ENCODE assay signal across 9 mouse cellular contexts in the genomic region with DNA sequence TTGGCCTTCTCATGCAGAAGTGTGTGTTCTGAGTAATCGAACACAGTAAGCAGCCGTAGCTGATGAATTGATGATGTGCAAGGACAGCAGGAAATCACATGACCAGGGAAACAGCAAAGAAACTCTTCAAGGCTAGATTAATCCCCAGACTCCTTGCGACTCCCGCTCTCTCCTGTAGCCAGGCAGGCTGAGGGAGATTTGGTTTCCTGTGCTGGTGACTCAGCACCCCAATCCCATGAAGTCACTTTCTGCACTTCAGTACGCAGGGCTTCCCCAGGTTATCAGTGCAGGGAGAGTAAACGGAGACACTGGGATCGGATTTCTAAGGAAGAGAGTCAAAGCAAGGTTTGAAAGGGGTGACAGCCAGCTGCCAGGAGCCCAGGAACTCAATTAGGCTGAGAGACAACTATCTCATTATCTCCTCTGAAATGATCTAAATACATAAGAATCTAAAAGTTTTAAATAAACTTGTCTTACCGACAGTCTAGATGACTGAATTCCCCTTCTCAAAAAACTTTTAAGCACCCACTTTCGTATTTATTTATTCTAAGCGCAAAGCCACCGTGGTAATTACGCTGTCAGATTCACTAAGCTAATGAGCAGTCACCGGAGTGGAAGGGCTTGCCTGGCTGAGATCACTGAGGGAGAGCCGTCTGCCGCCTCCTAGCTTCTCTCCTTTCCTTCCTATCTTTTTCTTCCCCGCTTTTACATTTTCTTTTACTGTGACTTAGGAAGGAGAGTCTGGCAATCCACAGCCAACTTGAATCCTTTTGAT.
DNase-seq lines count a peak whose midpoint lies in the region; ATAC-seq lines count a peak whose summit lies in the region.
"Had no signal": no experiment of that assay in that cellular context is flagged by ENCODE, and none has a peak within 500 bp of the region (broad histone marks: within the 10 kb centered on the region; RNA-seq: fewer than 3 reads in every experiment).

No protein-coding gene starts in this region.

- peak overlapping the region; percentile 60 for H3K4me2 ChIP-seq in heart, embryonic 13.5 days
- peak overlapping the region; percentile 39 for H3K4me2 ChIP-seq in forebrain, embryonic 14.5 days (ENCODE audit: low read length)

- peaks cover 22% of the 10 kb centered on the region; the same call in 1 of the 2 replicates for H3K27me3 ChIP-seq in heart, embryonic 13.5 days (replicated peaks)
- H3K27me3 ChIP-seq in forebrain, embryonic 14.5 days (replicated peaks; ENCODE audit: control insufficient read depth, insufficient read depth, low read length): no peaks in the 10 kb centered on the region
- H3K27me3 ChIP-seq in midbrain, embryonic 10.5 days (ENCODE audit: low read depth, poor library complexity, severe bottlenecking): peaks cover 24% of the 10 kb centered on the region; the same call in 1 of the 2 replicates

- no peak for ATAC-seq in heart, embryonic 13.5 days (ENCODE audit: extremely low read depth, insufficient number of reproducible peaks, low FRiP score, low TSS enrichment)
- peak; percentile 87 for ATAC-seq in forebrain, embryonic 14.5 days

- no peak for DNase-seq in heart, postnatal 14 days
- DNase-seq in adrenal gland, postnatal 14 days: peak; percentile 56
- peak; percentile 90 for DNase-seq in forebrain, embryonic 14.5 days (ENCODE audit: low spot score)
- DNase-seq in midbrain, embryonic 10.5 days (ENCODE audit: low spot score): peak; percentile 48
- no peak for DNase-seq in spleen, adult 18-20 months
- DNase-seq in right cerebral cortex, postnatal 10 days (ENCODE audit: low spot score in 2 of 2): no peak
- DNase-seq in thymus, postnatal 0 days (ENCODE audit: low spot score): no peak

- H3K36me3 ChIP-seq in heart, embryonic 13.5 days: no peaks in the 10 kb centered on the region
- no peaks in the 10 kb centered on the region for H3K36me3 ChIP-seq in forebrain, embryonic 14.5 days (ENCODE audit: control insufficient read depth, insufficient read depth, low read length)
- H3K36me3 ChIP-seq in midbrain, embryonic 10.5 days: no peaks in the 10 kb centered on the region
- H3K36me3 ChIP-seq: G1E had no signal

- H3K9ac ChIP-seq in heart, embryonic 13.5 days: peak overlapping the region; percentile 47; the same call in 1 of the 2 replicates
- H3K9ac ChIP-seq in forebrain, embryonic 14.5 days (ENCODE audit: low read length): no peak overlapping the region; the same call in 1 of the 2 replicates

- intact Hi-C loops in heart, postnatal 14 days (cut with DNase I): no loop called here

- no peak overlapping the region for H3K27ac ChIP-seq in heart, embryonic 13.5 days (replicated peaks)
- H3K27ac ChIP-seq in forebrain, embryonic 14.5 days (ENCODE audit: low read depth, low read length): peak overlapping the region; percentile 67; the same call in 1 of the 2 replicates
- peak overlapping the region; percentile 76 for H3K27ac ChIP-seq in midbrain, embryonic 10.5 days (replicated peaks)

- 9% methylated on average over 16 of the region's 16 CpGs for WGBS in heart, embryonic 13.5 days
- WGBS in forebrain, embryonic 14.5 days: 2% methylated on average over 16 of the region's 16 CpGs
- WGBS in midbrain, embryonic 10.5 days: 5% methylated on average over 16 of the region's 16 CpGs

- peak overlapping the region; percentile 25 for H3K4me3 ChIP-seq in heart, embryonic 13.5 days
- no peak overlapping the region for H3K4me3 ChIP-seq in forebrain, embryonic 14.5 days (ENCODE audit: low read depth, low read length)
- peak overlapping the region; percentile 40 for H3K4me3 ChIP-seq in midbrain, embryonic 10.5 days

- H3K9me3 ChIP-seq in heart, embryonic 13.5 days: 0 out of 2 replicates have a peak, but pooled peaks cover 5% of the 10 kb centered on the region
- H3K9me3 ChIP-seq in forebrain, embryonic 14.5 days (replicated peaks; ENCODE audit: control insufficient read depth, low read length): no peaks in the 10 kb centered on the region
- peaks cover 11% of the 10 kb centered on the region for H3K9me3 ChIP-seq in midbrain, embryonic 10.5 days (replicated peaks)

- H3K4me1 ChIP-seq in heart, embryonic 13.5 days: peaks cover 12% of the 10 kb centered on the region
- peaks cover 12% of the 10 kb centered on the region for H3K4me1 ChIP-seq in forebrain, embryonic 14.5 days (ENCODE audit: control insufficient read depth, insufficient read depth, low read length)
- peaks cover 31% of the 10 kb centered on the region for H3K4me1 ChIP-seq in midbrain, embryonic 10.5 days

Comparison
In these comparisons a context has a peak if more than half of its experiments do, and no peak if none do; other contexts are left out.
1. DNase-seq: peak in adrenal gland, postnatal 14 days (single experiment), forebrain, embryonic 14.5 days (single experiment) and midbrain, embryonic 10.5 days (single experiment); none in heart, postnatal 14 days (0 of 2), spleen, adult 18-20 months (0 of 2), right cerebral cortex, postnatal 10 days (0 of 2) and thymus, postnatal 0 days (single experiment).